Mouse (Mus musculus): ENCODE results near the gene Pebp1.

Pebp1 gene

DNA sequence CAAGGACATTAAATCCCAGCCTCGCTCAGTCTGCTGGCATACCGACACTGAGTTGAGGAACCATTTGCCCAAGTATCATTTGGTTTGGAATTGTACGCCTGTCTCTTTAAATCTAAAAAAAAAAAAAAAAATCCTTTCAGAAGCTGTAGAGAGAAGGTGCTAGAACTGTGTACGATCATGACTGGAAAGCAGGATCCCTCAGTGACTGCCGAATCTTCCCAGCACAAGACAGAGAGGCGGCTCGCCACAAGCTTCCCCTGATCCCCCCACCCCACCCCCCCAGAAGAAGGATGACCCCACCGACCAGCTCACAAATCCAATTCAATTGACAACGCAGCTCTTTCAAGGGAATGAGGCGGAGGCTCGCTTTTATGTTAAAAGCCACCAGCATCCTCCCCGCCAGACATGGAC is 47.1 kb downstream of the Pebp1 start:
- DNase-seq (ENCODE audit: low spot score) = no peak

- DNase-seq (ENCODE audit: low spot score) = no peak
Measured at GRCm38 (mm10) chr5:117239106-117239505, 48.3 kb downstream of the Pebp1 start.

DNA sequence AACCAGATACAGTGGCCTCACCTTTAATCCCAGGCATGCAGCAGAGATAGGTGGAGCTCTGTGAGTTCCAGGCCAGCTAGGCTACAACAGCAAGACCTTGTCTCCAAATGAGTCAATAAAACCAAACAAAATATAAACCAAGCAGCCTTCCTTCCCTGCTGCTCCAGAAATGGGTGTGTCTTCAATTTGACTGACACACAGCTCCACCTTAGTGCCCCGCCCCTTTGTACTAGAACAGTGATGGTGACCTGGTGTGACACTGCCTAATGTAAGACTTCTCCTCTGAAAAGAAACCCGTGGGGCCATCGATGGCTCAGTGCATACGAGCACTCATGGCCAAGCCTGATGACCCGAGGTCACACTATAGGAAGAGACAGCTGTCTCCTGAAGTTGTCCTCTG is 50.9 kb downstream of the Pebp1 start:
- no peak for DNase-seq (ENCODE audit: low spot score)
